Mouse (Mus musculus) induced T-regulatory cell, adult 2 months (primary cell): ENCODE measurements around the gene Smdt1.
"Not testable (repeated sequence)": the region's sequence is repeated elsewhere in the genome, so short reads cannot be mapped to it uniquely, and the experiment has no call there.

Experiments used
- DNase-seq: peaks from one replicate; pipeline ENCODE4 v3.0.0-alpha.2; 2012; ENCODE audit warnings: low read depth

Gene Smdt1

DNA sequence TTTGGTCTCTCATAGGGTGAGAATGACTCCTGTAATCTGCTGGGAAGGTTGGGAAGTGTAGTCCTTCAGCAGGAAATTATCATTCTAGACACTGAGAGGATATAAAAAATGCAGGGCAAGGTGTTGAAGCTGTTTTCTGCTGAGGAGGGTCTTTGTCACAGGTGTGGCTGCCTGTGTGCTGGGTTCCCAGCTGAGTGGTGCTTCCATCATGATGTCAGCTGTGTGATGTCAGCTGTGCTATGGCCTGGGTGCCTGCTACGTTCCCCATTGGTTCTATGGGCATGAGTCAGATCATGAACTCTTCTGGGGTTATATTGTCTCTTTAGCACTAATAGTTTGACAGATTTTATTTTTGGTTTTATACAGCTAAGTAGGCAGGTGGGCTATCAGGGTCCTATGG is 30.1 kb downstream of the Smdt1 start:
- DNase-seq, result no peak

- no peak for DNase-seq
Measured at GRCm38 (mm10) chr15:82372446-82372845, 33.7 kb downstream of the Smdt1 start.

- no peak for DNase-seq
Measured at GRCm38 (mm10) chr15:82372991-82373390, 34.2 kb downstream of the Smdt1 start.

DNA sequence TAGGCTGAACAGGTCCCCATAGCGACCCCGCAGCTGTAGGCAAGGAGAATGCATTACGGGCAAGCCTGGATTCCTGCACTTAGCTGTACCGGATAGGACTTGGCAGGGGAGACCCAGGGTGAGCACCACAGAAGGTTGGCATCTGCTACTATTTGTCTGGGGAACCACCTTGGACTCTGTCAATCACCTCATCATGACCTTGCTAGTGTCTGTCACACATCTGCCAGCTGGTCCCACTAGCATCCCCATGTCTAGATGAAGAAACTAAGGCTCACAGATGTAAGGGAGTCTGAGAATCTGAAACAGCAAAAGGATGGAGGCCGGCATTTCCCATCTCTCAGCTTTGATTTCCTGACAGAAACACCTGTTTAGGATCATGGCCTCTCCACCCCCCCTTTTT is 35.7 kb downstream of the Smdt1 start:
- peak; percentile 1 for DNase-seq

DNA sequence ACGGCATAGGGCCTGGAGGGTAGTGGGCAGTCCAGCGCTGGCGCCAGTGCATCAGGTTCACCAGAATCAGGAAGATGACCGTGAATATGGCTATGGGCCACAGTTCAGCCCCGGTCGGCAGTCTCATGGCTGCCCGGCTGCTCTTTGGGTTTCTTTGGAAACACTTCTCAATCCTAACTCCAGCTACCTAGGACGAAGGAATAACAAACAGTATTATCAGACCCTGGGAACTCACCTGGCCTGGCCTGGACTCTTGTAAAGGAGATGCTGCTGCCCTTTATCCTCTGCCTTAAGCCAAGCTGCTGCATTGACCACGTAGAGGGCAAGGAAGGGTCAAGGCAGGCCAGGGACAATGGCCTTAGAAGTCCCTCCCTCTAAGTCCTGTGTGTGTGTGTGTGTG is 37.1 kb downstream of the Smdt1 start:
- DNase-seq, result no peak

GRCm38 (mm10) chr15:82376393-82377138 is 37.8 kb downstream of the Smdt1 start:
- no peak for DNase-seq

GRCm38 (mm10) chr15:82377701-82378100 is 38.9 kb downstream of the Smdt1 start:
- DNase-seq, result no peak

- DNase-seq, result no peak
Measured at GRCm38 (mm10) chr15:82378261-82379180, 39.8 kb downstream of the Smdt1 start.

GRCm38 (mm10) chr15:82379511-82379870 is 40.7 kb downstream of the Smdt1 start:
- no peak for DNase-seq

DNA sequence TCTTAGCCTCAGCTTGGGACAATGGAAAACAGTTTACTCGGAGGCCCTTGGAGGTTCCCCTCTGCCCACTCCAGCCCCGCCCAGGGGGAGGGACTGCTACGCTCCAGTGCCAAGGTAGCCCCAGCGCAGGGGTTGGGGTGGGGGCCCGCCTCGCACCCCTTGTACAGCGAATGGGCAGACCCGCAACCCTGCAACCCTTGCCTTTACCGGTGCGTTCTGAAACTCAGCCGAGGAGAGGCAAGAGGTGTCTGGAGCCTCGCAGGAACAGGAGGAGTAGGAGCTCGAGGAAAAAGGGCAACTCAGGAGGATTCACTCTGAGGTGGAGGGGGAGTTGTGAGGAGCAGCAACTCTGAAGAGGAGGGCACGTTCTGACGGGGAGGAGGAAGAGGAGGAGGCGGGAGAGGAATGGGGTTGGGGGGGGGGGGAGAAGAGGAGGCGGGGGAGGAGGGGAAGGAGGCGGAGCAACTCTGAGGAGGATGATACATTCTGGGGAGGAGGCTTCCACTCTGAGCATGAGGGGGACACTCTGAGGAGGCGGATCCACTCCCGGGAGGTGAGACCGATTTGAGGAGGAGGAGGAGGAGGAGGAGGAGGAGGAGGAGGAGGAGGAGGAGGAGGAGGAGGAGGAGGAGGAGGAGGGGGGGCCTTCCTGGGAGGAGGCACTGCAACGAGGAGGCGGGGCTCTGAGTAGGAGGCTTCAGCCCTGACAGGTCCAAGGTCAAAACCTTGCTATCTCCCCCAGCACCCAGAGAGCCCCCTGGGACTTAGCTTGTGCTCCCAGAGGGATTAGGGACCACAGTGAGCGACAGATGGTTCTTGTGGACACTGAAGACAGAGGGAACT is 41.3 kb downstream of the Smdt1 start, which contains the start of gene Cyp2d22:
Gene Cyp2d22 (minus strand): TSS at position 390 of the 843 bp plus-strand sequence.
- peak; percentile 64 for DNase-seq

- no peak for DNase-seq
Measured at GRCm38 (mm10) chr15:82380714-82381062, 41.9 kb downstream of the Smdt1 start.

GRCm38 (mm10) chr15:82382441-82382840 is 43.7 kb downstream of the Smdt1 start:
- no peak for DNase-seq

DNA sequence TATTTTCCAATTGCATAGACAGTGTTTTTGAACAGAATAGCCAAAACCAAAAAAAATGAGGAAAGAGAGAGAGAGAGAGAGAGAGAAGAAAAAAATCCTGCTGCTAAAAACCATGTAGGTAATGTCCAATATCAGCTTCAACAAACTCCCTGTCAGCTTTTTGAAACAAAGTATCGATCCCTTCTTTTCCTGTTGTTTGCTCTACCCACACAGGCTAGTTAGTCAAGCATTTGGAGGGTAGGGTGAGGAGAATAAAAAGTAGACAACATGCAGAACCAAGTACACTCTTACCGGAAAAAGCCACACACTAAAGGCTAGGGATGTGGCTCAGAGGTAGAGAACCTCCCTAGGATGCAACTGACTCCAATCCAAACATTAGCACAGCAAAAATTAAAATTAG is 47.0 kb downstream of the Smdt1 start:
- DNase-seq, result no peak

DNA sequence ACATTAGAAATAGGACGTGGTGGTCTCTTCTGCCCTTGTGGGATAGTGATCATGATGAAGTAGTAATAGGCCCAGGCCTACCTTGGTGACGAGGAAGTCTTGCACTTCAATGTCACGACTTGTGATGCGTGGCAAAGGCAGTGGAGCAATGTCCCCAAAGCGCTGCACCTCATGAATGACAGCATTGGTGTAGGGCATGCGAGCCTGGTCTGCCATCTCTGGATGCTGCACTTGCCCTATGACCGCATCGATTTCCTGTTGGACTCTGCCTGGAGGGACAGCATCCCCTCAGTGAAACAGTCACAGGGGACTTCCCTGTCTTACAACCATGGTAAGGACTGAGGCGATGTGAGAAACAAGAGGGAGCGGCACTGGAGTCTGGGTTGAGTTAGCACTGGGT is 51.2 kb downstream of the Smdt1 start:
- not testable (repeated sequence) for DNase-seq

DNA sequence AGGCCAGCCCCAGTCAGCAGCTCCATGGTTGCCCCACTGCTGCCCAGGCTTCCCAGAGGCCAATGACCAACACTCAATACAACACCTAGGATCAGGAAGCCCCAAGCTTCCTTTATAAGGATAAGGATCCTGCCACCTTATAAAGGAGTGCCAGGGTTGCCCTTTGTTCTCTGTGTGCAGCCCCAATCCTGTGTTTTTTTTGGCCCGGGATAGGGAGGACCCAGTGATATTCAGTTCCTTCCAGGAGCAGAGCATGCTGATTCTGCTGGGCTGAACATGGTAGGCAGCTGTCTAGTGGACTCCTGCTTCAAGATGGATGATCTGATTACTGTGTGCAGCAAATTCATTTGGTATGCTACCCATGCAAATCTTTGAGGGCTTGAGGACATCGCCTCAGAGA is 55.2 kb downstream of the Smdt1 start, which contains the start of gene Cyp2d11:
Gene Cyp2d11 (minus strand): TSS at position 101 of the 400 bp plus-strand sequence.
- DNase-seq, result not testable (repeated sequence)

DNA sequence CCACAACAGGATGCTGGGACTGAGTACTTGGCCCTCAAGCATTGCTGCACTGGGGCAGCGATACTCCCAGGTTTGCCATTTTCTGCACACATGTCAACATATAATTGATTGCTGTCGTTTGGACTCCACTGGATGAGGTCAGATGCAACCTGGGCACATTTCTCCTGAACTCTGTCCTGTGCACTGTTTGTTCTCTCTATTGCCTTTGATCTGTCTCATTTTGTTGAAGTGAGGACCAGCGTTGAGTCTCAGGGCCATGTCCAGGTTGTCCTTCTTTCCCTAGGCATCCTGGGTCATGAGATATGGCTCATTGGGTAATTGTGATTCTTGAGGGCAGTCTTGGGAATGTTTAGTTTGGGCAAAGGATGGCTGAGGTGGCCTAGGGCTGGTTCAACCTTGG is 57.2 kb downstream of the Smdt1 start:
- not testable (repeated sequence) for DNase-seq
